Mouse (Mus musculus) ES-Bruce4 (cell line): ENCODE results near the gene Gskip.

Source experiments
- CTCF ChIP-seq: IDR thresholded peaks from one replicate; pipeline ENCODE4 v1.8.1; 2011; ENCODE audit warnings: low read depth, low read length
- EP300 ChIP-seq: IDR thresholded peaks from 2 replicates; pipeline ENCODE4 v1.6.1; 2011; ENCODE audit warnings: low read depth, low read length; ENCODE audit not compliant: insufficient read depth

GRCm38 (mm10) chr12:105705799-105706487 lies 21.3 kb downstream of the Gskip start, which contains the start of gene Ak7:
- no peak for TF ChIP-seq CTCF
- TF ChIP-seq EP300: no peak; the same call in 1 of the 2 replicates
